Mouse (Mus musculus): ENCODE data around the gene Rhpn2. TPM values are rescaled to one million over a fixed set of nuclear protein-coding genes. Genes with fewer than 3 reads are reported as not detected.

Rhpn2 gene
- polyA plus RNA-seq, 1 experiment from 2014 or later, result 4.6 TPM

GRCm38 (mm10) chr7:35374265-35374664 lies 40.3 kb downstream of the Rhpn2 start:
- no peaks in the 10 kb centered on the region for H3K27me3 ChIP-seq (replicated peaks)
- H3K9ac ChIP-seq (replicated peaks), result no peak overlapping the region
- 92% methylated on average over 7 of the region's 7 CpGs for WGBS
- H3K27ac ChIP-seq (replicated peaks), result no peak overlapping the region
- H3K9me3 ChIP-seq (replicated peaks), result no peaks in the 10 kb centered on the region
- H3K4me1 ChIP-seq, result peaks cover 6% of the 10 kb centered on the region
- no peak overlapping the region for H3K4me3 ChIP-seq (replicated peaks)
- no peaks in the 10 kb centered on the region for H3K36me3 ChIP-seq
- ATAC-seq (ENCODE audit: low FRiP score), result no peak
- H3K4me2 ChIP-seq, result no peak overlapping the region

DNA sequence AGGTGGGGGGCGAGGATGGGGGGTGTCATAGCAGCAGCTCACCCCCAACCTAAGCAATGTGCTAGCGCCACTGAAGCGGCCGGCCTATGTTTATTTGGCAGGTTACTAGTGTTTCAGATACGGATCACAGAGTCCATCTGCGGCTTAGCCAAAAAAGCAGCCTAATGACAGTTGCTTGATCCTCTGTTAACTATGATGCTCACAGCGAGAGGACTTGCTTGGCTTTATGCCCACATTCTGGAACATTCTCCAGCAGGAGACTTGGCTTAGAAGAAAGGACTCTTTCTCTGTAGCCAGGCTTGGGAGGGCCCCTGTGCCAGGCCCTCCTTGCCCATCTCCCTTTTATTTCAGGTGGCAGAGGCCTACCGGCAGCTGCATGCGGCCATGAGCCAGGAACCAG lies 42.7 kb downstream of the Rhpn2 start:
- H3K4me1 ChIP-seq, result no peaks in the 10 kb centered on the region
- H3K36me3 ChIP-seq, result no peaks in the 10 kb centered on the region
- no peak overlapping the region for H3K4me3 ChIP-seq (replicated peaks)
- no peaks in the 10 kb centered on the region for H3K9me3 ChIP-seq (replicated peaks)
- 80% methylated on average over 9 of the region's 9 CpGs for WGBS
- no peak for ATAC-seq (ENCODE audit: low FRiP score)
- H3K27me3 ChIP-seq (replicated peaks), result no peaks in the 10 kb centered on the region
- H3K9ac ChIP-seq (replicated peaks), result no peak overlapping the region
- H3K27ac ChIP-seq (replicated peaks), result no peak overlapping the region
- no peak overlapping the region for H3K4me2 ChIP-seq

DNA sequence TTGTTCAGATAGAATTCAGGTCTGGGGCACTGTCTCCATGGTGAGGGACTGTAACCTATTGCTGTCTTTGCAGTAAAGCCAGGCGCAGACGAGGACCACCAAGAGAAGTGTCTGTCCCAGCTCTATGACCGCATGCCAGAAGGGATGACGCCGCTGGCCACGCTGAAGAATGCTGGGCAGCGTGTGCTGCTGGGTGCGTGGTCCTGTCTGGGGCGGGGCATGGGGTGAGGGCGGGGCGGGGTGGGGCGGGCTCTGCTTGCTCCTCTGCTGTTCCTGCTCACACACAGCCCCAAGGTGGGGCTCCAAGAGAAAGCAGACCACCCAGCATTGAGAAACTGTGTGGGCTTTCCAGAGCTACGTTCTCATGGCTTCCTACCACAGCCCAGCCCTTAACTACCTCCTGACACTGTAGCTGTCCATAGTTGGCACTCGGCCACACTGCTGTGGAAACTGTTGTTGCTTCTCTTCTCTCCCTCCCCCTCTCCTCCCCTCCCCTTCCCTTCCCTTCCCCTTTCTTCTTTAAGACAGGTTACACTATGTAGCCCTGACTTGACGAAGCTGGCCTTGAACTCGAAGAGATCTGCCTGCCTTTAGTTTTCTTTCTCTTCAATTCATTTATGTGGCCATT lies 45.6 kb downstream of the Rhpn2 start:
- no peak for ATAC-seq (ENCODE audit: low FRiP score)
- Histone ChIP-seq H3K9me3 (replicated peaks) (no peaks in the 10 kb centered on the region), H3K4me2 (no peak overlapping the region), H3K9ac (replicated peaks) (no peak overlapping the region), H3K36me3 (no peaks in the 10 kb centered on the region), H3K27ac (replicated peaks) (no peak overlapping the region), H3K4me3 (replicated peaks) (no peak overlapping the region), H3K4me1 (no peaks in the 10 kb centered on the region), H3K27me3 (replicated peaks) (no peaks in the 10 kb centered on the region)
- 52% methylated on average over 16 of the region's 16 CpGs for WGBS

- no peak overlapping the region for H3K27ac ChIP-seq (replicated peaks)
- H3K36me3 ChIP-seq, result no peaks in the 10 kb centered on the region
- no peak overlapping the region for H3K4me2 ChIP-seq
- H3K4me3 ChIP-seq (replicated peaks), result no peak overlapping the region
- H3K27me3 ChIP-seq (replicated peaks), result no peaks in the 10 kb centered on the region
- ATAC-seq (ENCODE audit: low FRiP score), result no peak
- H3K9ac ChIP-seq (replicated peaks), result no peak overlapping the region
- H3K4me1 ChIP-seq, result no peaks in the 10 kb centered on the region
- H3K9me3 ChIP-seq (replicated peaks), result no peaks in the 10 kb centered on the region
- 89% methylated on average over 8 of the region's 8 CpGs for WGBS
These were observed 46.4 kb downstream of the Rhpn2 start for GRCm38 (mm10) chr7:35380351-35380750.

- no peaks in the 10 kb centered on the region for H3K27me3 ChIP-seq (replicated peaks)
- H3K36me3 ChIP-seq, result no peaks in the 10 kb centered on the region
- H3K4me1 ChIP-seq, result no peaks in the 10 kb centered on the region
- no peak overlapping the region for H3K9ac ChIP-seq (replicated peaks)
- no peak overlapping the region for H3K27ac ChIP-seq (replicated peaks)
- H3K4me2 ChIP-seq, result no peak overlapping the region
- no peak overlapping the region for H3K4me3 ChIP-seq (replicated peaks)
- 60% methylated on average over 10 of the region's 16 CpGs for WGBS
- no peaks in the 10 kb centered on the region for H3K9me3 ChIP-seq (replicated peaks)
- ATAC-seq (ENCODE audit: low FRiP score), result no peak
These were observed 47.9 kb downstream of the Rhpn2 start for GRCm38 (mm10) chr7:35381861-35382260.

DNA sequence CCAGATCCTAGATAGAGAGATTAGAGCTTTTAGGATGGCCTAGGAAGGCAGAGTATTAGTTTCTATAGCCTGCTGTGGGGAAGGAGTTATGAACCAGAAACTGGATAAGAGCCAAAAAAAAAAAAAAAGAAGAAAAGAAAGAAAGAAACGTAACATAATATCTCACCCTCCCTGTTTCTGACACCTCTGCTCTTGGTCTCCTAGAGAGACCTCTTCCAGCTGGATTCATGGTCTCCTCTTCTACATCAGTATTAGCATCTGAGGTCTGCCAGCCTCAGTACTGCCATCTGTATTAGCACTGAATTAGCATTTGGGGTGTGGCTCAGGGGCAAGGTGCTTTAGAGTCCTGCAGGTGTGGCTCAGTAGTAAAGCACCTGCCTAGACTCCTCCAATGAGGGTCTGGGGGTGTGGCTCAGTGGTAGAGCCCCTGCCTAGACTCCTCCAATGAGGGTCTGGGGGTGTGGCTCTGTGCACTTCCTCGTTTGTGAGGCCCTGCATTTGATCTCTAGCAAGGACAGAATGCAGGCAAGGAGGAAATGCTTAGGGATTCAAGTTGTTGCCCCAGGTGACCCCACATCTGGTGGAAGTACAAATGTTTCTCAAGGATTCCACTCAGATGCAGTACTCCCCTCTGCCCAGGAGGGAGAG lies 48.9 kb downstream of the Rhpn2 start:
- Histone ChIP-seq H3K4me3 (replicated peaks) (no peak overlapping the region), H3K27me3 (replicated peaks) (no peaks in the 10 kb centered on the region), H3K27ac (replicated peaks) (no peak overlapping the region), H3K9me3 (replicated peaks) (no peaks in the 10 kb centered on the region), H3K4me2 (no peak overlapping the region), H3K9ac (replicated peaks) (no peak overlapping the region), H3K36me3 (no peaks in the 10 kb centered on the region), H3K4me1 (no peaks in the 10 kb centered on the region)
- 71% methylated on average over 2 of the region's 2 CpGs for WGBS
- ATAC-seq (ENCODE audit: low FRiP score), result no peak

DNA sequence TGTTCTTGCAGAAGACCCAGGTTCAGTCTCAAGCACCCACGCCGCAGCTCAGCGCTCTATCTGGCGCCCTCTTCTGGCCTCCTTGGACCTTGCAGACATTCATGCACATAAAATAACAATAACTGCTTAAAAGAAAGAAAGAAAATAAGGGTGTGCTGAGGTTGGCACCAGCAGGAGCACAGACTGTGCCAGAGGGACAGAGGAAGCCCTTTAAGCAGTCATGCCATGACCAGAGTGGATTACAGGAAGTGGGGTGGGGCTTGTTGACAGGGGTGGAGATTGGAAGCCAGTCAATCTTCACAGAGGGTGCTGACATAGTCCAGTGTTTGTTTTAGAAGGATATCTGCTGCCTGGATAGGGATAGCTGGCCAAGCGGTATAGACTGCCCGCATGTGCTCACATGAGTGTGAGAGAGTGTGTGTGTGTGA lies 52.6 kb downstream of the Rhpn2 start:
- WGBS, result 71% methylated on average over 6 of the region's 6 CpGs
- no peak for ATAC-seq (ENCODE audit: low FRiP score)
- H3K9ac ChIP-seq (replicated peaks), result no peak overlapping the region
- H3K4me3 ChIP-seq (replicated peaks), result no peak overlapping the region
- H3K9me3 ChIP-seq (replicated peaks), result no peaks in the 10 kb centered on the region
- no peaks in the 10 kb centered on the region for H3K27me3 ChIP-seq (replicated peaks)
- H3K27ac ChIP-seq (replicated peaks), result no peak overlapping the region
- no peaks in the 10 kb centered on the region for H3K4me1 ChIP-seq
- no peaks in the 10 kb centered on the region for H3K36me3 ChIP-seq
- H3K4me2 ChIP-seq, result no peak overlapping the region

DNA sequence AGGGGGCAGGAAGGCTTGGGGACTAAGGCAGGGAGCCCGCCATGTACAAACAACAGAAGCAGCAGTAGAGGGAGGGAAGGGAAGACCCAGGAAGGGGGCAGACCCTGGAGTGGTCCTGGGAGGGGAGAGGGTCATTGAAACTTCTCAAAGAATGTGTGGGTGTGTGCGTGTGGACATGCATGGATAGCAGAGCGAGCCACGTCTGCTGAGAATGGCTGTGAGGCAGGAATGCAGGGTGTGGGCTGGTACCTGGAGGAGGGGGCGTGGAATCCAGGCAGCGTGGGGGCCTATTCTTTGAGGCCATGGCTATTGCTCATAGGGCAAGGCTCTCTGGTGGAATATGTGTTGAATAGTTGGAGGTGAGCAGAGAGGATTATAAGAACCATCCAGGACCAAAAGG lies 54.7 kb downstream of the Rhpn2 start:
- no peak for ATAC-seq (ENCODE audit: low FRiP score)
- H3K27me3 ChIP-seq (replicated peaks), result no peaks in the 10 kb centered on the region
- 81% methylated on average over 6 of the region's 6 CpGs for WGBS

GRCm38 (mm10) chr7:35392935-35393334 lies 59.0 kb downstream of the Rhpn2 start:
- H3K4me1 ChIP-seq, result peaks cover 19% of the 10 kb centered on the region
- no peak overlapping the region for H3K27ac ChIP-seq (replicated peaks)
- WGBS, result 61% methylated on average over 5 of the region's 5 CpGs
- H3K27me3 ChIP-seq (replicated peaks), result no peaks in the 10 kb centered on the region
- ATAC-seq (ENCODE audit: low FRiP score), result no peak
- no peak overlapping the region for H3K9ac ChIP-seq (replicated peaks)
- 0 out of 2 replicates have a peak, but pooled peaks cover 3% of the 10 kb centered on the region for H3K36me3 ChIP-seq
- no peak overlapping the region for H3K4me3 ChIP-seq (replicated peaks)
- H3K4me2 ChIP-seq, result no peak overlapping the region
- no peaks in the 10 kb centered on the region for H3K9me3 ChIP-seq (replicated peaks)

More for the DNA sequence above, 54.7 kb downstream of the Rhpn2 start:
- no peaks in the 10 kb centered on the region for H3K4me1 ChIP-seq
- H3K4me3 ChIP-seq (replicated peaks), result no peak overlapping the region
- H3K36me3 ChIP-seq, result no peaks in the 10 kb centered on the region
- no peak overlapping the region for H3K9ac ChIP-seq (replicated peaks)
- H3K4me2 ChIP-seq, result no peak overlapping the region
- H3K27ac ChIP-seq (replicated peaks), result no peak overlapping the region
- H3K9me3 ChIP-seq (replicated peaks), result no peaks in the 10 kb centered on the region

DNA sequence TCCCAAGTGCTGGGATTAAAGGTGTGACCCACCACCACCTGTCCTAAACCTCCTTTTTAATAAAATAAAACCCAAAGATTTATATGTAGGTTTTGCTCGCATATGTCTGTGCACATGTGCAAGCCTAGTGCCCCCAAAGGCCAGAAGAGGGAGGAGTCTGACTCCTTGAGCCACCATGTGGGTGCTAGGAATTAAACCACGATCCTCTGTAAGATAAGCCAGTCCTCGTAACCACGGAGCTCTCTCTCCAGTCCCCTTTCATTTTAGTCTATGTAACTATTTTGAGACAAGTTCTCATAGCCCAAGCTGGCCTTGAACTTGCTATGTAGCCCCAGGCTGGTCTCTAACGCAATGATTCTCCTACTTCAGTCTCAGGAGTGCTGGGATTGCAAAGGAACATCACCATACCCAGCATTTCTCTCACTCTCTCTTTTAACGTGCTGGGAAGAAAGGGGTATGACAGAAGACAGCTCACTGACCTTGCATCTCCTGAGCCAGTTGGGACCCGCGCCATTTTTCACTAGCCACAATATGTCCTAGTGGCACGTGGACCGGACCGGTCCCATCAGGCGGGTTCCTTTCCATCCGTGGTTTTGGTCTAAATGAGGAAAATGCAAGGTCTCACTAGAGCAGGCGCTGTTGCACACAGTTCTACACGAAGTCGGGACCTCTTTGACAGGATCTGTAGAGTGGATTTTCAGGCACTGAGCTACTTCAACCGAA lies 61.9 kb downstream of the Rhpn2 start:
- Histone ChIP-seq H3K9ac (replicated peaks) (peak overlapping the region; percentile 48), H3K9me3 (replicated peaks) (no peaks in the 10 kb centered on the region), H3K4me1 (peaks cover 21% of the 10 kb centered on the region), H3K27me3 (replicated peaks) (no peaks in the 10 kb centered on the region), H3K27ac (replicated peaks) (peak overlapping the region; percentile 42; the same call in 1 of the 2 replicates), H3K4me3 (replicated peaks) (peak overlapping the region; percentile 70), H3K36me3 (peaks cover 16% of the 10 kb centered on the region), H3K4me2 (peak overlapping the region; percentile 61)
- ATAC-seq (ENCODE audit: low FRiP score), result peak; percentile 5; the same call in 1 of the 2 replicates
- WGBS, result 16% methylated on average over 17 of the region's 17 CpGs

DNA sequence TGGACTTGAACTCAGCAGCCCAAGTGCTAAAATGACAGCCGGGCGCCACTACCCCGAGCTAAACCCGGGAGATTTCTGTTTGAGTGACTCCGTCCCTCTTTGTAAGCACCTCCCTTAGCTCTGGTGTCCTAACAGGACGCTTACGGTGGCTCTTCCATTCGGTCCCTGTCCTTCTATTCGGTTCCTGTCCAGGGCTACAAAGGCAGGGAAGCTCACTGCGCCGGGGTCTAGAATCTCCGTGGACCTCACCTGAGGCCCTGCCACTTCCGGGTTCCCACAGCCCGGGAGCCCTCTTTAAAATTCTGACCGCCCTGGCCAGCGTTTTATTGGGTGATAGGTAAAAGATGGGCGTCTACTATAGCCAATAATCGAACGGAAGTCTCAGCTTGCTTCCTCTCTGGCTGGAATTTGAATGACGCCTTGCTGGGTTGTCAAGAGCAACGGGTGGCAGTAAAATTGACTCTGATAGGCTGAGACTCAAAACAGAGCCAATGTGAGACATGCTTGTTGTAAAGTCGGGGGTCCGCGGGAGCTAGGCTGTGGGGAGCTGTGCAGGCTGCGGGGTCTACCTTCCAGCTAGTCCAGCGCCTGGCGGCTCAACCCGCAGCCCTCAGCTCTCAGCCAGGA lies 62.7 kb downstream of the Rhpn2 start, which contains the start of the genes Faap24 and Cep89:
Gene Faap24, minus strand, starts transcription at position 295 of the 627 bp plus-strand sequence.
Gene Cep89, plus strand, starts transcription at position 494 of the 627 bp plus-strand sequence.
- peak within 1 kb of the TSS; percentile 64 for H3K9ac ChIP-seq (replicated peaks)
- peaks cover 21% of the 10 kb centered on the region for H3K4me1 ChIP-seq
- H3K27ac ChIP-seq (replicated peaks), result peak within 1 kb of the TSS; percentile 65
- peak within 1 kb of the TSS; percentile 70 for H3K4me3 ChIP-seq (replicated peaks)
- no peaks in the 10 kb centered on the region for H3K27me3 ChIP-seq (replicated peaks)
- H3K4me2 ChIP-seq, result peak within 1 kb of the TSS; percentile 88
- no peaks in the 10 kb centered on the region for H3K9me3 ChIP-seq (replicated peaks)
- peaks cover 18% of the 10 kb centered on the region for H3K36me3 ChIP-seq
- ATAC-seq (ENCODE audit: low FRiP score), result peak; percentile 98
- under 1% methylated on average over 28 of the region's 28 CpGs for WGBS

Data from neural tube, embryonic 15.5 days (tissue).